Mouse (Mus musculus): Measurements from ENCODE around the gene 5830473C10Rik.

Gene 5830473C10Rik

DNA sequence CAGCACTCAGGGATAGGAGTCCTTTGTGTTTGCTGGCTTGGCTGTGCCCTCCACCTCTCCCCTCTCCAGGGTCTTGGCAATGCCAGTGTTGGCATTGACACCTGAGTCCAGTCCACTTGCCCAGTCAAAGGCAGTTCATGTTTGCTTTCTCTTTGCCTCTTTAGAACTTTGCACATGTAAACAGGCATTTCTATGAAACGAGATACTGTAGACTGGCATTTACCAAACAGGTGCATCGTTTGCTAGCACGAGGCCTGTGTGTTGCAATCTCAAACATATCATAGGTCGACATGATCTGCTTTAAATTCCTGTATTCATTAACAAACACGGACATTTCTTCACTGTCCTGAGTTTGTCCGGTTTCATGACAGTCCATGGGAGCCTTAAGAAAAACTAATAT, at the start of gene 5830473C10Rik:
TSS of gene 5830473C10Rik (plus strand) at position 365 of the 400 bp plus-strand sequence.
- no peak for DNase-seq (ENCODE audit: low read depth, low spot score)

DNA sequence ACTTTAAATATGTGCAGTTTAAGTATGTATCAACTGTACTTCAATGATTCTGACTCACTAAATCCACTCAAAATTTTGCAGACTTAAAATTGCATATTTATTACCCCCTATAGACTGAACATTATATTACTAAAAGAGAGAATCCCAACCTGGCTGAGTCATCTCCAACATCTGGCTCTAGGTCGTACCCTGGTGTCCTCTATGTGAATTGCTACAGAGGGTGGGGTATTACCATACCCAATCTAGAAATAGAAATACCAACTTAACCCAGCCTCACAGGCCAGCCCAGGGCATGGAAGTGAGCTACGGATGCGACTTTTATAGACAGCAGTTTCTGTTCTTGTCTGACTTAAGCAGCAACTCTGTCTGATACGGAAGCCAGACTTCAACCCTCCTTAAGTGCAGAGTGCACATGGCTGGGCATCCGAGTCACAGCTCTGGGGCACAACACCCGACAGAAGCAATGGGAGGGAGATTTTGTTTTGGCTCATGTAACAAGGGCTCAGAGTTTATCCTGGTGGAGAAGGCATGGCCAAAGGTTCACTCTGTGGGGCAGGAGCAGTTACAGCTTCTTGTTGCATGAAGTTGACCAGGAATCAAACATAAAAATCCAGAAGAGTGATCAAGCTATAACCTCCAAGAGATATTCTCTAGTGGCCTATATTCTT, 48.5 kb upstream of the 5830473C10Rik start:
- no peak for DNase-seq (ENCODE audit: low read depth, low spot score)

DNA sequence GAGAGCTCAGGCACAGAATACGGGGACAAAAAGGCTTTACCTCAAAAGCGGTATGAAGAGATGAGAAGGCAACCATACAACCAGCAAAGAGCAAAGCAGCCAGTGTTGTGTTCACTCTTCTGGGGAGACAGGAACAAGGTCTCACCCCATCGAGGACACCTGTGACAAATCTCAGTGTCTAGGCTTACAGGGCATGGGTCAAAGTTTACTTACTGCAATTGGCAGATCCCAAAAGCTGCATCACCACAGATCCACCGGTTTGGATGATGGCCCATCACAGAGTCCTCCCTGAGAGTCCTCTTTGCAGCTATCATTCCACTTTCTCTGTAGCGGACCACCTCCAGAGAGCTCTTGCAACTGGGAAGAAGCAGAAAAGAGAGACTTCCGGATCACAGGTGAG, 45.3 kb upstream of the 5830473C10Rik start:
- no peak for DNase-seq (ENCODE audit: low read depth, low spot score)

DNA sequence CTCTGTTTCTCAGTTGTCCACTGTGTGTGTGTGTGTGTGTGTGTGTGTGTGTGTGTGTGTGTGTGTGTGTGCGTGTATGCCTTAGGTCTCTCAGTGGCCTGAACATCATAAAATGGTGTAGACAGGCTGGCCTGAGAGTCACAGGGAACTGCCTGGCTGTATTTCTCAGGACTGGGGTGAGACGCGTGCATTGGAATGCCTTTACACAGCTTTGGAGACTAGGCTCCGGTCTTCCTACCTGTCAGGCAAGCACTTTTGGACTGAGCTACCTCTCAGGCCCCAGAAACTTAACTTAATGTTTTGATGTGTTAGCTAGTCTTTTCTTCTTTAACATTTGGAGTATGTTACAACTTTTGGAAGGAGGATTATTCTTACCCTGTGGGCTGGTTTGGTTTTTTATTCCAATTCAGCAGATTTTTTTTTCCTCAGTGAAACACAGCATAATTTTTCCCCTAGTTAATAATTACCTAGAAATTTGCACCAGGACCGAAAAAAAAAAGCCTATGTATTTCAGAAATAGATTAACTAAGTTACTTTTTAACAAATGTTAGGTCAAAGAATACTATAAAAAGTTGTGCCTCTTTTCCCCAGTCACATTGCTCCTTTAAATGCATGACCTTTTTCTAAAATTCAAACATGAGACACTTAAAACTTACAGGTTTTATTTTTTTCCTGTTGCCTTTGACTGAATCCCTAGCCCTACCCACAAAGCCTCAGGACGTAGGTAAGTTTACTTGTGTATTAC, 42.4 kb upstream of the 5830473C10Rik start, which contains the start of gene Afm:
TSS of gene Afm (plus strand) at position 577 of the 745 bp plus-strand sequence.
- DNase-seq (ENCODE audit: low read depth, low spot score), result no peak

DNA sequence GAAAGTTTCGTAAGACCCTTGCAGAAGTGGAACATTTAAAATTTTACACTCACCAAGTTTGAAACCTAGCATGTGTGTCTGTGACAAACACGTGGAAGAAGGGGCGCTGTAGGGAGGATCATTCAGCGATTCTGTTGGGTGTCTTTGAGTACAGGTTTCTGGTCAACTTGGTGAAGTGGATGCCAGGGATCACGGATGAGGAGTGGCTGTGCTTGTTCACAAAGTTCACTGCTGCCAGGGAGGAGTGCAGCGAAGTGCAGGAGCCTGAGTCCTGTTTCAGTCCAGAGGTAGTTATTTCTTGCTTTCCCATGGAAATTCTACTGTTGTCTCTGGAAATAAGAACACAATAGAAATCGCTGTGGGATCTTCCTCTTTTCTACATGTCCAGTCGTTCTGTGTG, 9.7 kb upstream of the 5830473C10Rik start:
- DNase-seq (ENCODE audit: low read depth, low spot score), result no peak

DNA sequence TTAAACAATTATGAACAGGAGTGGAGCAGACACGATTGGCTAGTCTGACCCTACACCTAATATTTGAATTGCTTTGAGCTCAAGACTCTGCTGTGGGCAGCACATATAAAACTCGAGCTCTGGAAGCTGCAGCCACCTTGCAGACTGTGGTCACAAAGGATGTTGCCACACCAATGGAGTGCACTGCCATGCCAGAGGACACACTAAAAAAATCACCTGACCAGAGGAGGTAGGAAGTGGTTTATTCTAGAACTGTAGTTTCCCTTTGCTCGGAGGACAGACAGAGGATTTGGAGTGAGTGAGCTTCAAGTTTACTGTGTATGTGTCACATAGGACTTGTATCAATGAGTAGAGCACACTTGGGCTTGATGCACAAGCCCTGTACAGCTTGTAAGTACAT, 4.9 kb upstream of the 5830473C10Rik start:
- DNase-seq (ENCODE audit: low read depth, low spot score), result no peak

DNA sequence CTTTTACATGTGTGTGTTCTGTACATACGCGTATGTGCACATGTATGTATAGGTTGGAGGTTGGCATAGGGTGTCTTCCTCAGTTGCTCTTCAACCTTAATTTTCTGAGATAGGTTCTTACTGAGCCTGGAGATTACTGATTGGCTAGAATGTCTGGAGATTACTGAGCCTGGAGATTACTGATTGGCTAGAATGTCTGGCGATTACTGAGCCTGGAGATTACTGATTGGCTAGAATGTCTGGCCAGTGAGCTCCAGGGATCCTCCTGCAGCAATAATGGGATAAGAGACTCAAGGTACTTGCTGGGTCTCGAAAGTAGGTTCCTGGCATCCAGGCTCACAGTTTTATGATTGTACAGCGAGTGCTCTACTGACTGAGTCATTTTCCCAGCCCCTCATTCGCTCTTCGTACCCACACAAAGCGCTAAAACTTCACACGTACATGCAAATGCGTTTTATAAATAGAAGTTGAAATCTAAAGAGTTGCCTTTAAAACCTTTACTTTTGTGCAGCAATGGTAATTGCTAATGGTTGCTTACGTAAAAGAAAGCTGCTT, 891 bp downstream of the 5830473C10Rik start:
- no peak for DNase-seq (ENCODE audit: low read depth, low spot score)

DNA sequence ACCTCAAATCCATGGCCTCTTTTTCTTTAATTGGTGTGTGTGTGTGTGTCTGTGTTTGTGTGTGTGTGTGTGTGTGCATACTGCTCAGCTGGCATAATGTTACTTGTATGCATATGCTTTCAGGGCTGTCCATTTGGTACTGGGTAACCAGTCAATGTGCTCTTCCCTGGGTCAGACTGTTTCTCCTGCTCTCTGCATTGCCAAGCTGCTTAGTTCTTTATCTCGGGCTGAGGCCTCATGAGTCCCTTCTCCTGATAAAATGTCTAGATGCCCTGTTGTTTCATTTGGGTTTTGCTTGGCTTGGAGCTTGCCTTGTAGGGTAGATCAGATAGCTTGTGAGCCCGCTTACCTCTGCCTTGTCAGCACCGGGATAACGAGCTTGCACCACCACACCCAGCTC, 2.0 kb downstream of the 5830473C10Rik start:
- DNase-seq (ENCODE audit: low read depth, low spot score), result no peak

DNA sequence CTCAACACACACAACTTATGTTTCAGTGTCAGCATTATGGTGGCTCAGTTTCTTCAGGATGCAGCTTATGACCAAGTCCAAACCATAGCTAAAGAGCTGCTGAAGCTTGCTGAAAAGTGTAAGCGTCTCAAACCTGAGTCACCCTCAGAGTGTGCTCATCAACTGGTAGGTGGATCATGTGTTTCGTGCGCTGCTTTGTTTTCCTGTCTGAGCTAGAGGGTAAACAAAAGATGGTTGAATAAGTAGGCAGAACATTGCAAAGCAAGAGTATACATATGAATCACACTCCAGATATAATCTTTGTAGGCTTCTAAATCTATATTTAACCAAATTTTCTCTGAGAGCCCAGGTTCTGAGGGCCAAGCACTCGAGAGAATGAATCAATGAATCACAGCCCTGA, 3.3 kb downstream of the 5830473C10Rik start:
- DNase-seq (ENCODE audit: low read depth, low spot score), result no peak

DNA sequence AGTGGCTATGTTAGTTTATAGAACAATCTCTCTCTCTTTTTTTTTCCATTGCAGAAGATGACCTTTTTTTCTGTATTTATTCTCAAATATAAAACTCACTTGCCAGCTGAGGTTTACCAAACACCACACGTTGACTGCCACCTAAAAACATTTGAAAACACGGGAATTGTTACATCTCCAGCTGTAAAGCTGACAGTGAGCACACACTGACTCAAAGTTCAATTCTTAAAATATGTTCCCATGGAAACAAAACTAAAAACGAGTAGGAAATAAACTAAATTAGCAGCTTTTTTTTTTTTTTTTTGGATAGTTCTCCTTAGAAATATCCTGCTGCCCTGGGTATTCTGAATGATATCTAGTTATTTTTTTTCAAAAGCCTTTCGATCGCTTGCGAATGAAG, 4.3 kb downstream of the 5830473C10Rik start:
- DNase-seq (ENCODE audit: low read depth, low spot score), result no peak

DNA sequence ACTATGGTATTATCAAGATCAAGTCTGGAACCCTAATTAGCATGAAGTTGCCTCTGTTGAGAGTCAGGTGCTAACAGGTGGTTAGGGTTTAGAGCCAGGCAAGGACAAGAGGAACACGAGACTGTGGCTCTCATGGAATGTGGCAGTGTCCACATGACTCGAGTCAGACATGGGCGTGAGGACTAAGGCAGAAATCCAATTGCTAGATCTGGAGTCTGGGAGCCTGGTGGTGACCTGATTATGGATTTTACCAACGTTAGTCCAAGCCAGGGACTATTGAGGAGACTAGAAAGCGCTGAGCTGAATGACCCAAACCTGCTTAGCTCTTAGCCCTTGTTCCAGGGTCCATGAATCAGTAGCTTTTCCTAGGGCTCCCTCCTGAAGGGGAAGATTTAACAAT, 6.9 kb downstream of the 5830473C10Rik start:
- DNase-seq (ENCODE audit: low read depth, low spot score), result no peak

DNA sequence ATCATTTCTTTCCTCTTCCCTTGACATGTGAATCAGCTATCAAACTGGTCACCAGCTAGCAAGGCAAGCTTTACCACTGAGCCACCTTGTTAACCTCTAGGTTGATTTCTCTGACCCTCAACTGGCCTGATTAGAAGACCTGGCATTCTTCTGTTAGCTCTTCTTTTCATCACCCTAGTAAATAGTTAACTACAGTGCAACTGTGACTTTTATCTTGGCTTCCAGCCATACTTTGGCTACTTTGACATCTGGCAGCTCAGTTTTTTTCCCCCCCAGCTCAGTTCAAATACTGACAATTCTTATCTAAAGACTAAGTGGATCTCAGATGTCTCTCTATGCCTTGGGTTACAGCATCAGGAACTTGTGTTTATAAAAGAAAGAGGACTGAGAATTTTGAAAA, 7.4 kb downstream of the 5830473C10Rik start:
- DNase-seq (ENCODE audit: low read depth, low spot score), result no peak

DNA sequence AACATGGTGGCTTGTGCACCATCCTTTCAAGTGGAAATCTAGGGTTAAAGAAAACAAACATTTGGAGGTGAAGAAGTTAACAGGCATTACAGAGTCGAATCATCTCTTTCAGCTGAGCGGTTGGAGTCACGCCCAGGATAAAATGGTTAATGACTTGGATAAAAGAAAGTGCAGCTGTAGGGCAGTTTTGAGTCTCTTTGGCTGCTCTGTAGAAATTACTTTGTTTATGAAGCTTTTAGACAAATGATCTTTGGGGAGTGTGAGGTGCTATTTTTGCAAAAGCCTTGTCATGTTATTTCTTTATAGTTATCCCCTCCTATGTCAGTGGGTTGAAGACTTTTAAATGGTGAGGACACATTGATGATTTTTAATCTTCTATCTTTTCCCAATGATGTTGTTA, 10.3 kb downstream of the 5830473C10Rik start:
- DNase-seq (ENCODE audit: low read depth, low spot score), result no peak

DNA sequence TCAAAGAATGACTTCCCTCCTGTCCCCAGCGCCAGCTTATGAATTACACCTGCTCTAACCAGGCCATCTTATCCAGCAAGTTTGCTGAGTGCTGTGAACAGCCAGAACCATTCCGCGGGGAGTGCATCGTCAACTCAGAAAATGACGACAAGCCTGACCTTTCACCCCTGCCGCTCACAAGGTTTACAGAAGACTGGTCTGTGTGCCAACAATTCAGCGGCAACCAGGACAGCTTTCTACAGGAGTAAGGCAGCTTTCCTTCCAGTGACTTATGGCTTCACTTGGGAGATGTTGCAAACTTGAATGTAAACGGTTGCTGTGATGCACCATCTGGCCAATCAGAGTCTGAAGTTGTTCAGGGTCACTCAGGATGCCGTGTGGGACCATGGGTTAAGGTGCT, 16.8 kb downstream of the 5830473C10Rik start:
- DNase-seq (ENCODE audit: low read depth, low spot score), result no peak

DNA sequence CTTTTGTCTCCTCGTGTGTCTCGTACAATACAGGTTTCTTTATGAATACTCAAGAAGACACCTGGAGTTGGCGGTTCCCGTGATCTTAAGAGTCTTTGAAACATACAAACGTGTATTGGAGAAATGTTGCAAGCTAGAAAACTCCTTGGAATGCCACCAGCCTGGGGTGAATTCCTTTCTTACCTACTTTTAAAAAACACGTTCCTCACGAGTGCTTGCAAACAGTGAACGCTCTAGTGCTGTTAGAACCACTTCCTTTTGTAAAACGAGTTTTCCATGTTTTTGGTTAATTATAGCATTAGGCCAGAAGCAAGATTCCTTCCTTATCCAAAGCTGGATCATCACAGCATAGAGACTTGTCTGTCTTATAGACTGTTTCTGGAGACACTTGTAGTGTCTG, 18.6 kb downstream of the 5830473C10Rik start:
- DNase-seq (ENCODE audit: low read depth, low spot score), result no peak

DNA sequence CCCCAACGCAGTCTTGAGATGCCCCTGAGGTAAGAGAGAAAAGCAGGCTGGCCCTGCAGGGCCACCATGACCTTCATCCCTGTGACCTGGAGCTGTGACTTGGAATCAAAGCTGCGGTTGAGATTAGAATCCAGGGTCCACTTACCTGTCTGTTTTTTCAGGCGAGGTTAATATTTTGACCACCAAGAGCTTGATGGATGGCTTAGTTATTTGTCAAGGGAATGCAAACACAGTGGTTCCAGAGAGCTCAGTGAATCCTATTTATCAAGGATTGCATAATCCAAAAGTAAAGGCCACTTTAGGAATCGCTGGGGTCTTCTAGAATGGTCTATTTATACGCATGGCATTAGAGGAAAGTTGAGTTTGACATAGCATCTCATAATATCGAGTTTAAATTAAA, 21.3 kb downstream of the 5830473C10Rik start:
- DNase-seq (ENCODE audit: low read depth, low spot score), result no peak

DNA sequence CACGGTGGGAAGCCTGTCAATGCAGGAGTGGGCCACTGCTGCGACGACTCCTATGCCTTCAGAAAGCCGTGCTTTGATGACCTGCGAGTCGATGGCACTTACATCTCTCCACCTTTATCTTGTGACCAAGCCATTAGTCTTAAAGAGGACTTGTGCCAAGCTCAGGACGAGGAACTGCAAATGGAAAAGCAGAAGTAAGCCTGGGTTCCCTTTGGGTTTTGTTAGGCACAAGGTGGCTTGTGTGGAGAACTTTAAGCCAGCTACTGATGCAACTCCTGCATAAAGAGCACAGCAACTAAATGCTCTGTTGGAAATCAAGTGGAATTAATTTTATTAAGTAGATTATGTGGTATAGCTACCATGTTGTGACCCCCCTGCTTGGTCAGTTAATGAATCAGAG, 23.9 kb downstream of the 5830473C10Rik start:
- DNase-seq (ENCODE audit: low read depth, low spot score), result no peak

DNA sequence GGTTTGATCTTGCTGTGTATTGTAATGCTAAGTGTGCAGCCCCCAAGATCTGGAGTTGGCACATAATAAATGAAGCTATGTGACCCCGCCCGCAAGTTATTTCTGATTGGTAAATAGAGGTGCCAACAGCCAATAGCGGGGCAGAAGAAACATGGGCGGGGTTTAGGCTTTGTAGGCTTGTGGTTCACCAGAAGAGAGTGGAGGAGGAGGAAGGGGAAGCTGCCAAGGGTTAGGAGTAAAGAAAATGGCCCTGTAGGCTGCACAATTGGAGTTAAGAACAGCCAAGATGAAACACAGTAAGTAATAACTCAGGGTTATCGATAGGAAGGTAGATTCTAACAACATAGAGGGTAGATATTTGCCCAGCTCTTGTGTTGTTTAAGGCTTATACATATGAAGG, 25.6 kb downstream of the 5830473C10Rik start:
- DNase-seq (ENCODE audit: low read depth, low spot score), result no peak

DNA sequence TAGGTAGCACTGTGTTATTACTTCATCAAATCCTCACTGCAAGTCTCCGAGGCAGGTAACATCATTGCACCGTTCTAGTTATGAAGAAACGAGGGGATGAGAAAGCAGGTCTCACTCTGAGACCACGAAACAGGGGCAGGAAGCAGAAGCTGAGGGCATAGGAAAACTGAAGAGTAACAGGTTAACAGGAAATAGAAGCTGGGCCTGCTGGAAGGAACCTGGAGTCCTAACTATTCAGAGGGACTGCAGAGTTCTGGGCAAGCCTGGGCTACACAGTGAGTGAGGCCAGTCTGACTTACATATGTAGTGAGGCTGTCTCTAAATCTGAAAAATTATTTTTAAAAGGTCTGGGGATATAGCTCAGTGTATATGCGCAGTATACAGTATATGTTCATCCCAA, 27.2 kb downstream of the 5830473C10Rik start:
- DNase-seq (ENCODE audit: low read depth, low spot score), result no peak

DNA sequence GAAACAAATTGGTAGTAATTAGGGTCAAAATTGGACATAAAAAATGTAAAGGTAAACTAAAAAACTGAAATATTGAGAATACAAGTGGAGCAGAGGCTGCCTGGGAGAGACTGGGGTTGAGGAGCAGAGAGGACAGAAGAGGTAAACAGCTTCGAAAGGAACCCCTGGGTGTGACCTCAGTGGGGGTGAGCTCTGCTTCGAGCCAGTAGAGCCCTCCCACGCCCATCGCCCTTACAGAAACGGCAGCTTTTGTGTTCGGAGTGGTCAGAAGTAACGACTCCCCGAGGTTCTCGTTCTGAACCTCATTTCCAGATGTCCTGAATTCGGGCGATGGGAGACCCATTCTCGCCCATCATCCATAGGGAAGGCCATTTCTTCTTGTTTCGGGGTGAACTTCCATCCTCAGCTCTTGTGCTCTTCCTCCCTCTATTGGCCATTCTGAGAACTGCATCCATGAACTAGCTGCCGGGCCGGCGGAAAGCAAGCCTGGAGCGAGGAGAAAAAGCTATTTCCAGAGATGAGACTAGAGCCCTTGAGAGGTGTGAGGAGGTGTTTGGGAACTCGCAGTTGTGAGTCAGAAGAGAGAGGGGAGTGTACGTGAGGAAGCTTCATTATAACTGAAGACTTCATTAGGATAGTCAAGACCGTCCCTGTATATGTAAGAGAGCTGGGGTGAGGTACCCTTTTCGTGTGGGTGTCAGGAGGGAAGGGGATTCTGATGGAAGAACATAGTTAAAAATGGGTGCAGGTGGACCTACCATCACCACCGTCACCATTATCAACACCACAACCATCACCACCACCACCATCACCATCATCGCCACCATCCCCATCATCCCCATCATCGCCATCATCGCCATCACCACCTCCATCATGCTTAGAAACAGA, 28.0 kb downstream of the 5830473C10Rik start:
- DNase-seq (ENCODE audit: low read depth, low spot score), result peak; percentile 70

DNA sequence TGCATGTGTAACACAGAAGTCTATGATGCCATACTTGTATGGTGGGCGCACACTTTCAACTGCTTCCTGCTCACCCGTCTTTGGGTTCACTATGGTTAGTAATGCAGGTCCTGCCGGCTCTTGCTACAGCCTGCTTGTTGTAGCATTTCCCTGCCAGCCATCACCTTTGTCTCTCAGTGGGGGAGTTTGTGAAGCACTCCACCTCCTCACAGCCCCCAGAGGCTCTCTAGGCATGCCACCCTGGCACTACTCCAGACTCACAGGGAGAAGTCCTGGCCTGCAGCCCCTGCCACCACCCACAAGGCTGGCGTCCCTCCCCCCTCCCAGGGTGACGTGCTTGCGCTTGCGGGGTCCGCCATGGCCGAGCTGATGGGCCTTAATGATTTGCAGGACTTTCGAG, 29.8 kb downstream of the 5830473C10Rik start:
- no peak for DNase-seq (ENCODE audit: low read depth, low spot score)

DNA sequence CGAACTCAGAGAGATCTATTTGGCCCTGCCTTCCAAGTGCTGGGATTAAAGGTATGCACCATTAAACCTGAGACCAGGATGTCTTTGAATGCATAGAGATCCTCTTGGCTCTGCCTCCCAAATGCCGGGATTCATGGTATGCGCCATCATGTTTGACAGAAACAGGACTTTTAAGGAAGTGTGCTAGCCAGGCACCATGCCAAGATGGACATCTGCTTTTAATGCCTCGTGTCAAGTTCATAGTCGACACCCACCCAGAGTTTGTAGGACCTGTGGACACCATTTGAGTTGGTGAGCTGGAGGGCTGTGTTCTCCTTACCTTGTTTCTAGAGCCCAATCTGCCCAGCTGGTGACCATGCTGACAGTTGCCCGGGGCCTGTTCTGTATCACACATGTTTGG, 31.0 kb downstream of the 5830473C10Rik start:
- DNase-seq (ENCODE audit: low read depth, low spot score), result no peak
